Mouse (Mus musculus) brain, adult 10 weeks (tissue): ENCODE data around the gene Prkcz. TPM values are rescaled to one million over a fixed set of nuclear protein-coding genes. Genes with fewer than 3 reads are reported as not detected.

Source experiments
- polyA plus RNA-seq: library from polyadenylated mRNA; stranded (reverse); fragments of 350-450 nt; fragmentation: Illumina TruSeq; extraction: RNeasy Lipid Tissue Mini Kit (QIAGEN cat#74804); gene quantifications from one replicate; pipeline ENCODE4 v1.2.3, GENCODE M21; 2015; ENCODE audit warnings: low read depth, low replicate concordance

Gene Prkcz
- polyA plus RNA-seq, result 225 TPM

DNA sequence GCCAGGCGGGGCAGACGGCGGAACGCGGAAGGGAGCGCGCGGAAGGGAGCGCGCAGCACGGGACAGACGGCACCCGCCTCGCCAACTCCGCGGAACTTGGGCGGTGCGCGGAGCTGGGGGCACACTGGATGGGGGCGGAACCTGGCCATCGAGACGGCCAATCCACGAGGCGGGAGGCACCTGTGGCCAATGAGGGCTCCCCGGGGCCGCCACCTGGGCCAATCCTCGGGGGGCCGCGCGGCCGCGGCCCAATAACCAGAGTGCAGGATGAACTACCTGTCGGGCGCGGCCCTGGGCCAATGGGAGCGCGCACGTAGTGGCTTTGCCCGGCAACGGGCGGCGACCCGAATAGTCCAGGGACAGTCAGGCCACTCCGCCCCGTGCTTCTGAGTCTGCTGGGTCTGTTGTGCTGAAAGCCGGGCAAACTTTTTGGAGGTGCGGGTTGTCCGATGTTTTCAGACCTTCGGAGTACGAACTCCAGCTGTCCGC is at the start of gene Prkcz:
TSS of gene Prkcz (minus strand) at position 59 of the 489 bp plus-strand sequence.

DNA sequence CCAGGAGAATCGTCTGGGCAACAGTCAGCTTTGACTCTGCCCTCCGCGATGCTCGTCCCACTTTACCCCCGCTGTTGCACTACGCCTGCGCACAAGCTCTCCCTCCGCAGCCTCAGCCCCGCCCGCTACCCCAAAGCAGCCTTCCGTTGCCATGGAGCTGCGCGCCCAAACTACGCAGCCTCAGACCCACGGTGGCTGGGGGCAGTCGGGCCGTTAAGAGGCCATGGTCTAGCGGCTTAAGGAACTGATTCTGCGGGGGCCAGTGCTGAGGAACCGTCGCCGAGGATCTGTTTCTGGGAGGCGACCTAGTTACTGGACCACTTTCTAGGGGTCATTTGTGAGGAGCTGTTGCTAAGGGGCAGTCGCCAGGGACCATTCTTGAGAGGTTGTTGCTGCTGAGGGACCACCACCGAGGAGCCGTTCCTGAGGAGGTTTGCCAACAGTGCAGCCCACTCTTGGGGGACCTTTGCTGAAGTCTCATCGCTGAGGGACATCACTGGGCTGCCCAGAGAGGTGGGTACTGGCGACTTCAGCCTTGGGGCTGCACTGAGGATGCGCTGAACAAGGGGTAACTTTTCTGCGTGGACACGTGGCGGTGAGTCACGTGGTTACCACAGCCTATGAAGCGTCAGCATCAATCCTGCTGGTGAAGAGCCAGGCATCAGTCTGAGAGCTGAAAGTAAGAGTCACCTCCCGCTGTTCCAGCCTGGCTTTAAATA is 48.1 kb upstream of the Prkcz start, which contains the start of gene Cfap74:
TSS of gene Cfap74 (plus strand) at position 133 of the 719 bp plus-strand sequence.

DNA sequence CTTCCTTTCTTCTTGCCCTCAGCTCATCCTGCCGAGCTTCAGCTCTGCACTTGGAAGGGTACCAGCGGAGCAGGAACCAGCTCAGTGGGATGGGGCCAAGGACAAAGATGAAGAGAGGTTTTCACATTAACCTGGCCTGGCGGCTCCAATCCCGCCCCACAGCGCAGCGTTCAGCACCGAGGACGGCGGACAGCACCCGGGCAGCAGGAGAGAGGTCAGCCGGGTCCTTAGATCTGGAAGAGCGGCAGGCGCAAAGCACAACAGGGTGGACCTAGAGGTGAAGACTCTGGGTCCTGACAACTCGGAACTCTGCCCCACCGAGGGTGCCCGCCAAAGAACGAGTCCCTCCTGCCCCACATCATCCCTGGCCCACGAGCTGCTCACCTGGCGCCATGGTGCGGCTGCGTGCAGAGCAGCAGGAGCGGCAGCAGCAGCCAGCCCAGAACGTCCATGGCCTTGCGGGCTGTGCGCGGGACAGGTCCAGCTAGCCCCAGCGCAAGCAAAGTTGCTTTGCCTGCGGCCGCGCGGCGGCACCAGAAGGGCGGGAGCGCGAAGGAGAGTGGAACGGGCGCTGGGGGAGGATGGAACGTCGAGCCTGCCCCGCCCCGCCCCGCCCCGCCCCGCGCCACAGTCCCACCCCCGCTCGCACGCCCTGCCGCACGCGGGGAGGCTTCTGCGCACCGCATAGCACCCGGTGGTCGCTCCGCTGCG is 36.5 kb upstream of the Prkcz start, which contains the start of gene Gabrd:
TSS of gene Gabrd (minus strand) at position 602 of the 711 bp plus-strand sequence.

DNA sequence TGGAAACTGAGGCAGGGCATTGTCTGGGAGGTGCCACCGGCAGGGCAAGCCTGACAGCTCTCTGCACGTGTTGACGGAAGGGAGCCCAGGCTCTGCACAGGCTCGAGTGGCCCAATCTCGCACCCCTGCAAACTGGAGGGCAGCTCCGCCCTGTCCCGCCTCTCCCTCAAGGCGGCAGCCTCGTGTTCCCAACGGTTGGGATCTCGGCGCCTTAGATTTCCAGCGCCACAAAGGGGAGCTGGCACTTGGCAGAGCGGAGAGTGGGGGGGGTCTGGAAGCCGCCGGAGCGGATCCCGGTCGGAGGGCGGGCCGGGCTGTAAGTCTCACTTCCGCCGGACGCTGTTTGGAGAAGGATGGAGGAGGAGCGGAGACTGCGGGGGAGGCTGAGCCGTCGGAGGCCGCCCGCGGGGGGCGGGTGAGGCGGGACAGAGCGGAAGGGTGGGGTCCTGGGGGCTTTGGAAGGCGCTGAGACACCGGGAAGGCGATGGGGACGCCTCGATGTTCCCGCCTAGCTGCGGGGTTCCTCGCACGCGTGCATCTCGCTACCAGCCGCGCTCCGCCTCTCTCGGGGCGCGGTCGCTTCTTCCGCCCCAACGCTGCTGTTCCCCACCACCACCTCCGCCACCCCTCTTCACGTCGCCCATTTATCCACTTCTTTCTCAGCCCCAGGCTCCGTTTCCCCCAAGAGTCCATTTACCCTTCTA is 111.4 kb downstream of the Prkcz start, which contains the start of gene Faap20:
TSS of gene Faap20 (plus strand) at position 155 of the 704 bp plus-strand sequence.

DNA sequence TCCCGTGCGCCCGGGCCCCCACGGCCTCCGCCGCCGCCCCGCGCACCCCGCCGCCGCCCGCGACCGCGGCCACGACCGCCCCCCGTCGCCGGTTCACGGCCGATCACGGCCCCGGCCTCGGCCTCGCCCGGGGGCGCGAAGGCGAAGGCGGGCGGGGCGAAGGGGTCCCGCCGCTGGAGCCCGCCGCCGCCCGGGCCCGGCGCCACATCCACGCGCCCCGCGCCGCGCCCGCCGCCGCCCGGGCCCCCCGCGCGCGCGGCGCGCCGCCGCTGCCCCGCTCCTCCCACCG is 138.7 kb downstream of the Prkcz start, which contains the start of gene Ski:
TSS of gene Ski (minus strand) at position 41 of the 289 bp plus-strand sequence.

Other genes with a start within 250 kb of the Prkcz start
- gene Ski, start 138.8 kb downstream of the Prkcz start, polyA plus RNA-seq, result 55.0 TPM
- 32.4 TPM for gene Faap20, start 111.6 kb downstream of the Prkcz start, polyA plus RNA-seq
- gene Gabrd, start 36.8 kb upstream of the Prkcz start, polyA plus RNA-seq, result 96.0 TPM
- 15.4 TPM for gene Cfap74, start 47.8 kb upstream of the Prkcz start, polyA plus RNA-seq
- 1.1 TPM for gene Tmem52, start 107.8 kb upstream of the Prkcz start, polyA plus RNA-seq
- 592 TPM for gene Gnb1, start 130.0 kb upstream of the Prkcz start, polyA plus RNA-seq
- 56.7 TPM for gene Nadk, start 201.0 kb upstream of the Prkcz start, polyA plus RNA-seq
- 19.6 TPM for gene Slc35e2, start 240.1 kb upstream of the Prkcz start, polyA plus RNA-seq